Mouse (Mus musculus): ENCODE data around the gene Inmt. TPM values are rescaled to one million over a fixed set of nuclear protein-coding genes. Genes with fewer than 3 reads are reported as not detected.
A peak's percentile ranks its signal among the peaks of the same experiment; 100 is the strongest.

Gene Inmt
- total and polyA plus RNA-seq, 2 experiments from 2014 or later: 0.52 TPM; not detected in 1

GRCm38 (mm10) chr6:55146138-55146537 is 28.7 kb downstream of the Inmt start:
- Histone ChIP-seq H3K4me2 (ENCODE audit: low read depth, low read length) (no peak overlapping the region), H3K9me3 (ENCODE audit: low read length) (0 out of 2 replicates have a peak, but pooled peaks cover 4% of the 10 kb centered on the region), H3K4me1 (ENCODE audit: insufficient read depth, low read length) (no peaks in the 10 kb centered on the region), H3K27me3 (ENCODE audit: insufficient read depth, low read length) (no peaks in the 10 kb centered on the region), H3K9ac (replicated peaks; ENCODE audit: low read length) (no peak overlapping the region), H3K27ac (no peak overlapping the region), H3K36me3 (ENCODE audit: insufficient read depth, low read length) (no peaks in the 10 kb centered on the region), H3K4me3 (ENCODE audit: low read length) (no peak overlapping the region)
- ATAC-seq (no peak), DNase-seq (ENCODE audit: low spot score) (no peak)
- 23% methylated on average over 4 of the region's 4 CpGs for WGBS
- no peak for TF ChIP-seq CTCF (IDR thresholded peaks at IDR 0.05; ENCODE audit: low read depth)

GRCm38 (mm10) chr6:55145285-55145684 is 29.6 kb downstream of the Inmt start:
- DNase-seq (ENCODE audit: low spot score) (no peak), ATAC-seq (no peak)
- no peak overlapping the region for H3K4me3 ChIP-seq (ENCODE audit: low read length)
- H3K27ac ChIP-seq: no peak overlapping the region
- H3K4me1 ChIP-seq (ENCODE audit: insufficient read depth, low read length): no peaks in the 10 kb centered on the region
- no peak overlapping the region for H3K9ac ChIP-seq (replicated peaks; ENCODE audit: low read length)
- TF ChIP-seq CTCF (IDR thresholded peaks at IDR 0.05; ENCODE audit: low read depth): no peak
- no peak overlapping the region for H3K4me2 ChIP-seq (ENCODE audit: low read depth, low read length)
- H3K36me3 ChIP-seq (ENCODE audit: insufficient read depth, low read length): no peaks in the 10 kb centered on the region
- H3K9me3 ChIP-seq (ENCODE audit: low read length): 0 out of 2 replicates have a peak, but pooled peaks cover 4% of the 10 kb centered on the region
- no peaks in the 10 kb centered on the region for H3K27me3 ChIP-seq (ENCODE audit: insufficient read depth, low read length)
- 78% methylated on average over 5 of the region's 5 CpGs for WGBS

DNA sequence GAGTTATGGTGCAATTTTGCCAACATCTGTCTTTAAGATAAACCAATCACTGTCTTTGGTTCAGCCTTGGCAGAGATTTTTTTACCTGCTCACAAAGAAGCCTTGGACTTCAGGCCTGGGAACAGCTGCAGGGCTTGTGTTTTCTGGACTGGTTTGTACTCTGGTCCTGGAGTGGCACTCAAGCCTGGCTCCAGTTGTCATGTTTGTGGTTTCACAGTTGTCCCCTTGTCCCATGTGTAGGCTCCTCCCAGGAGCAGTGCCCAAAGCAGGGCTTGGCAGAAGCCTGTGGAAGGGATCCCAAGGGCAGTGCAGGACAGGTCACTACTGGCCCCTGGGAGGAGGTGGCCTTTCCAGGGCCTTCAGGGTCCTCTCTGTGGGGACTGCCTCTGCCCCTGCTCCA is 36.5 kb downstream of the Inmt start:
- H3K4me1 ChIP-seq (ENCODE audit: insufficient read depth, low read length): no peaks in the 10 kb centered on the region
- H3K27ac ChIP-seq: no peak overlapping the region
- TF ChIP-seq CTCF (IDR thresholded peaks at IDR 0.05; ENCODE audit: low read depth): no peak
- no peak overlapping the region for H3K4me2 ChIP-seq (ENCODE audit: low read depth, low read length)
- no peak overlapping the region for H3K9ac ChIP-seq (replicated peaks; ENCODE audit: low read length)
- no peak overlapping the region for H3K4me3 ChIP-seq (ENCODE audit: low read length)
- ATAC-seq: no peak
- H3K27me3 ChIP-seq (ENCODE audit: insufficient read depth, low read length): no peaks in the 10 kb centered on the region
- H3K9me3 ChIP-seq (ENCODE audit: low read length): no peaks in the 10 kb centered on the region
- no peaks in the 10 kb centered on the region for H3K36me3 ChIP-seq (ENCODE audit: insufficient read depth, low read length)
- DNase-seq (ENCODE audit: low spot score): no peak

GRCm38 (mm10) chr6:55133425-55133824 is 41.4 kb downstream of the Inmt start:
- no peak overlapping the region for H3K4me3 ChIP-seq (ENCODE audit: low read length)
- H3K36me3 ChIP-seq (ENCODE audit: insufficient read depth, low read length): no peaks in the 10 kb centered on the region
- TF ChIP-seq CTCF (IDR thresholded peaks at IDR 0.05; ENCODE audit: low read depth): no peak
- H3K9me3 ChIP-seq (ENCODE audit: low read length): no peaks in the 10 kb centered on the region
- H3K4me2 ChIP-seq (ENCODE audit: low read depth, low read length): no peak overlapping the region
- no peak for DNase-seq (ENCODE audit: low spot score)
- no peak for ATAC-seq
- H3K27me3 ChIP-seq (ENCODE audit: insufficient read depth, low read length): no peaks in the 10 kb centered on the region
- H3K4me1 ChIP-seq (ENCODE audit: insufficient read depth, low read length): no peaks in the 10 kb centered on the region
- H3K27ac ChIP-seq: no peak overlapping the region
- 89% methylated on average over 1 of the region's 1 CpGs for WGBS
- H3K9ac ChIP-seq (replicated peaks; ENCODE audit: low read length): no peak overlapping the region

GRCm38 (mm10) chr6:55132794-55133193 is 42.0 kb downstream of the Inmt start, which contains the start of gene Crhr2:
Gene Crhr2, minus strand, starts transcription at chr6:55133016.
- Histone ChIP-seq H3K4me3 (ENCODE audit: low read length) (no peak within 1 kb of the TSS), H3K9me3 (ENCODE audit: low read length) (no peaks in the 10 kb centered on the region), H3K27ac (no peak within 1 kb of the TSS), H3K4me2 (ENCODE audit: low read depth, low read length) (no peak within 1 kb of the TSS), H3K36me3 (ENCODE audit: insufficient read depth, low read length) (no peaks in the 10 kb centered on the region), H3K9ac (replicated peaks; ENCODE audit: low read length) (no peak within 1 kb of the TSS), H3K27me3 (ENCODE audit: insufficient read depth, low read length) (no peaks in the 10 kb centered on the region), H3K4me1 (ENCODE audit: insufficient read depth, low read length) (no peaks in the 10 kb centered on the region)
- 76% methylated on average over 10 of the region's 10 CpGs for WGBS
- DNase-seq (ENCODE audit: low spot score) (no peak), ATAC-seq (no peak)
- TF ChIP-seq CTCF (IDR thresholded peaks at IDR 0.05; ENCODE audit: low read depth): no peak

- H3K36me3 ChIP-seq (ENCODE audit: insufficient read depth, low read length): no peaks in the 10 kb centered on the region
- H3K27me3 ChIP-seq (ENCODE audit: insufficient read depth, low read length): no peaks in the 10 kb centered on the region
- H3K4me1 ChIP-seq (ENCODE audit: insufficient read depth, low read length): no peaks in the 10 kb centered on the region
- 88% methylated on average over 4 of the region's 4 CpGs for WGBS
- ATAC-seq (no peak), DNase-seq (ENCODE audit: low spot score) (no peak)
- H3K4me2 ChIP-seq (ENCODE audit: low read depth, low read length): no peak overlapping the region
- no peaks in the 10 kb centered on the region for H3K9me3 ChIP-seq (ENCODE audit: low read length)
- H3K27ac ChIP-seq: no peak overlapping the region
- H3K4me3 ChIP-seq (ENCODE audit: low read length): no peak overlapping the region
- H3K9ac ChIP-seq (replicated peaks; ENCODE audit: low read length): no peak overlapping the region
- no peak for TF ChIP-seq CTCF (IDR thresholded peaks at IDR 0.05; ENCODE audit: low read depth)
These were observed 43.5 kb downstream of the Inmt start for GRCm38 (mm10) chr6:55131301-55131700.

GRCm38 (mm10) chr6:55130631-55131030 is 44.2 kb downstream of the Inmt start:
- 48% methylated on average over 6 of the region's 6 CpGs for WGBS
- Histone ChIP-seq H3K27ac (no peak overlapping the region), H3K9me3 (ENCODE audit: low read length) (no peaks in the 10 kb centered on the region), H3K4me2 (ENCODE audit: low read depth, low read length) (no peak overlapping the region), H3K4me3 (ENCODE audit: low read length) (no peak overlapping the region), H3K9ac (replicated peaks; ENCODE audit: low read length) (no peak overlapping the region), H3K36me3 (ENCODE audit: insufficient read depth, low read length) (no peaks in the 10 kb centered on the region), H3K4me1 (ENCODE audit: insufficient read depth, low read length) (no peaks in the 10 kb centered on the region), H3K27me3 (ENCODE audit: insufficient read depth, low read length) (no peaks in the 10 kb centered on the region)
- TF ChIP-seq CTCF (IDR thresholded peaks at IDR 0.05; ENCODE audit: low read depth): no peak
- ATAC-seq: no peak
- DNase-seq (ENCODE audit: low spot score): peak; percentile 24
